Mouse (Mus musculus) erythroid progenitor cell, adult 5-6 weeks (primary cell): ENCODE measurements around the gene Gnat2. TPM values are rescaled to one million over a fixed set of nuclear protein-coding genes. Genes with fewer than 3 reads are reported as not detected.
A peak's percentile ranks its signal among the peaks of the same experiment; 100 is the strongest.

ENCODE experiments used
- ATAC-seq: replicated peaks from 2 replicates; pipeline ENCODE4 v1.8.0; 2016; ENCODE audit warnings: moderate number of reproducible peaks, mild to moderate bottlenecking, moderate TSS enrichment, inconsistent platforms; ENCODE audit not compliant: poor library complexity, low FRiP score, severe bottlenecking
- total RNA-seq, 2 experiments: library from RNA; stranded (forward) in 1 of 2; stranded (reverse) in 1 of 2; fragments of 150-400 nt in 1 of 2; fragments of 186-747, 209-891 nt in 1 of 2; gene quantifications; 2 replicates each; pipeline versions ENCODE4 v1.2.3 to v1.2.4; 2015 to 2017; ENCODE audit warnings: low replicate concordance in 2 of 2

Gnat2 gene
- total RNA-seq, 2 experiments from 2014 or later, result not detected

- no peak for ATAC-seq
These were observed 18.7 kb downstream of the Gnat2 start for GRCm38 (mm10) chr3:108111320-108111719.

- no peak for ATAC-seq
These were observed 19.7 kb downstream of the Gnat2 start for GRCm38 (mm10) chr3:108112246-108112645.

- ATAC-seq, result no peak
These were observed 20.1 kb downstream of the Gnat2 start for GRCm38 (mm10) chr3:108112666-108113065.

GRCm38 (mm10) chr3:108113591-108114289, 21.2 kb downstream of the Gnat2 start:
- no peak for ATAC-seq

- ATAC-seq, result no peak
These were observed 24.9 kb downstream of the Gnat2 start for GRCm38 (mm10) chr3:108117465-108117864.

- ATAC-seq, result no peak
These were observed 28.5 kb downstream of the Gnat2 start for GRCm38 (mm10) chr3:108121101-108121500.

GRCm38 (mm10) chr3:108123242-108123641, 30.7 kb downstream of the Gnat2 start:
- ATAC-seq, result no peak

- ATAC-seq, result no peak
These were observed 31.5 kb downstream of the Gnat2 start for GRCm38 (mm10) chr3:108124131-108124530.

GRCm38 (mm10) chr3:108126327-108126726, 33.7 kb downstream of the Gnat2 start:
- ATAC-seq, result no peak

- no peak for ATAC-seq
These were observed 35.9 kb downstream of the Gnat2 start for GRCm38 (mm10) chr3:108128520-108128919.

GRCm38 (mm10) chr3:108129367-108129766, 36.8 kb downstream of the Gnat2 start:
- no peak for ATAC-seq

GRCm38 (mm10) chr3:108129804-108130203, 37.2 kb downstream of the Gnat2 start:
- 0 out of 2 replicates have a peak, but pooled peaks have one; percentile 62 for ATAC-seq

GRCm38 (mm10) chr3:108131216-108131615, 38.6 kb downstream of the Gnat2 start:
- no peak for ATAC-seq

GRCm38 (mm10) chr3:108131821-108132220, 39.2 kb downstream of the Gnat2 start:
- ATAC-seq, result no peak

GRCm38 (mm10) chr3:108132484-108132883, 39.9 kb downstream of the Gnat2 start:
- no peak for ATAC-seq

- no peak for ATAC-seq
These were observed 42.1 kb downstream of the Gnat2 start for GRCm38 (mm10) chr3:108134701-108135100.

GRCm38 (mm10) chr3:108139113-108139512, 46.5 kb downstream of the Gnat2 start:
- ATAC-seq, result no peak

GRCm38 (mm10) chr3:108140786-108141185, 48.2 kb downstream of the Gnat2 start:
- ATAC-seq, result no peak

GRCm38 (mm10) chr3:108145534-108146445, 53.2 kb downstream of the Gnat2 start, which contains the start of gene Gnai3:
TSS of gene Gnai3 (minus strand) at chr3:108146146.
- ATAC-seq, result peak; percentile 94

- ATAC-seq, result no peak
These were observed 54.1 kb downstream of the Gnat2 start for GRCm38 (mm10) chr3:108146671-108147070.
